Mouse (Mus musculus) liver, adult 2 months (tissue): ENCODE measurements at regions not wholly inside any gene's neighbourhood (a gene's known extent, or its start where the extent isn't known, plus 50 kb on each side); places are given as distances from the start of the nearest gene placed in this dataset.

Experiments
- CTCF ChIP-seq: fragments of 200-500 bp; IDR thresholded peaks from 2 replicates; pipeline ENCODE4 v1.5.1; 2011; ENCODE audit warnings: low read depth, low read length, control low read depth
- POLR2A ChIP-seq: fragments of 200-500 bp; IDR thresholded peaks from 2 replicates; pipeline ENCODE4 v1.6.1; 2011; ENCODE audit warnings: low read length, control low read depth; ENCODE audit not compliant: insufficient read depth; ENCODE audit errors: extremely low read depth

- no peak for TF ChIP-seq CTCF
- TF ChIP-seq POLR2A = no peak
Measured at GRCm38 (mm10) chr3:78981057-78981456, 305.3 kb downstream of the Rapgef2 start.
